ENCODE assay signal across 8 mouse cellular contexts in the genomic region with DNA sequence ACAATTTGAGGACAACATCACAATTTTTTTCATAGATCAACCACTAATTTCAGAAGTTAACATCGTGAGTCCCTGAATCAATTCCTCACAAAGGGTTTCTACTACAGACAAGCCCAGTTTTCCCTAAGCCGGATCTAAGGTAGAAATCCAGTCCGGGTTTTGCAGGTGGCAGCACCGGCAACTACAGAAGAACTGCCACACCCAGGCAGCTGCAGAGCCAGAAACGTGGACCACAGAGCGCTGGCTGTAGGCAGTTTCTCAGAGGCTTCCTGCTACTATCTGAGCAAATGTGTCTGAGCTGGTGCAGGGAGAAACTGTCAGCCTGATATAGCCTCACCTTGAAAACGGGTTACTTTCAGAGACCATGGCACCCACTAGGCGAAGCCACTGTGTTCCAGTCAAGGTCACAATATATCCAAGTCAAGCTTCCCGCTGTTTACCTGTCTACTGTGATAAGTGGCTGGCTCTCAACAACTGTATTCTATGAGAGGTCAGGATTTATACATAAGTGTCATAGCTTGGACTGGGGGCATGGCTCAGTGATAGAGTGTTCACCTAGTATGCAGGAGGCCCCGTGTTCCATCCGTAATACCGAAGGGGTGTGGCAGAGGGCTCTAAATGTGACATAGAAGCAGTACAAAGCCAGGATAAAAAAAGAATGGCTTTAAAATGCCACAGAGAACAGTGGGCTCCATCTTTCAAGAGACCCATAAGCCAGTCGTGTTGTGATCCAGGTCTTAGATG.
DNase-seq lines count a peak whose midpoint lies in the region; ATAC-seq and TF ChIP-seq lines count a peak whose summit lies in the region.

No protein-coding gene starts in this region.

- H3K4me2 ChIP-seq in heart, embryonic 12.5 days, result peak overlapping the region; percentile 6
- H3K4me2 ChIP-seq in kidney, embryonic 15.5 days, result peak overlapping the region; percentile 36; the same call in 1 of the 2 replicates
- H3K4me2 ChIP-seq in lung, postnatal 0 days (replicated peaks; ENCODE audit: low read depth, low read length), result no peak overlapping the region

- WGBS in heart, embryonic 12.5 days, result 32% methylated on average over 13 of the region's 13 CpGs
- WGBS in kidney, embryonic 15.5 days, result 30% methylated on average over 13 of the region's 13 CpGs
- 37% methylated on average over 13 of the region's 13 CpGs for WGBS in lung, postnatal 0 days

- TF ChIP-seq EP300 in lung, postnatal 0 days (IDR thresholded peaks at IDR 0.05), result no peak

- H3K27ac ChIP-seq in heart, embryonic 12.5 days (ENCODE audit: poor library complexity, severe bottlenecking), result no peak overlapping the region
- no peak overlapping the region for H3K27ac ChIP-seq in kidney, embryonic 15.5 days
- no peak overlapping the region for H3K27ac ChIP-seq in lung, postnatal 0 days (ENCODE audit: low read length)

- no peaks in the 10 kb centered on the region for H3K9me3 ChIP-seq in heart, embryonic 12.5 days (replicated peaks)
- no peaks in the 10 kb centered on the region for H3K9me3 ChIP-seq in kidney, embryonic 15.5 days (replicated peaks)
- no peaks in the 10 kb centered on the region for H3K9me3 ChIP-seq in lung, postnatal 0 days (ENCODE audit: low read length)

- DNase-seq in cerebellum, postnatal 25 days, result peak; percentile 51 to 60
- DNase-seq in embryo, embryonic 11 days, result peak; percentile 60
- peak; percentile 22 for DNase-seq in lung, postnatal 0 days (ENCODE audit: low spot score)
- peak; percentile 64 for DNase-seq in retina, embryonic 14.5 days (ENCODE audit: low spot score)
- peak; percentile 4 to 23 for DNase-seq in urinary bladder, postnatal 36 days (ENCODE audit: low spot score in 2 of 2)

- no peak for TF ChIP-seq CTCF in lung, postnatal 0 days (IDR thresholded peaks at IDR 0.05)

- peaks cover 4% of the 10 kb centered on the region; the same call in 1 of the 2 replicates for H3K27me3 ChIP-seq in heart, embryonic 12.5 days (replicated peaks)
- H3K27me3 ChIP-seq in kidney, embryonic 15.5 days, result peaks cover 68% of the 10 kb centered on the region
- no peaks in the 10 kb centered on the region for H3K27me3 ChIP-seq in lung, postnatal 0 days (replicated peaks; ENCODE audit: insufficient read depth, low read length)

- H3K4me3 ChIP-seq in heart, embryonic 12.5 days, result no peak overlapping the region
- H3K4me3 ChIP-seq in kidney, embryonic 15.5 days (replicated peaks), result no peak overlapping the region
- no peak overlapping the region for H3K4me3 ChIP-seq in lung, postnatal 0 days (ENCODE audit: low read depth, low read length)

- no peak overlapping the region for H3K9ac ChIP-seq in heart, embryonic 12.5 days
- H3K9ac ChIP-seq in kidney, embryonic 15.5 days, result no peak overlapping the region
- H3K9ac ChIP-seq in lung, postnatal 0 days (replicated peaks; ENCODE audit: low read depth), result no peak overlapping the region

- no peaks in the 10 kb centered on the region for H3K4me1 ChIP-seq in heart, embryonic 12.5 days (replicated peaks)
- peaks cover 4% of the 10 kb centered on the region; the same call in 1 of the 2 replicates for H3K4me1 ChIP-seq in kidney, embryonic 15.5 days
- no peaks in the 10 kb centered on the region for H3K4me1 ChIP-seq in lung, postnatal 0 days (ENCODE audit: insufficient read depth, low read depth, low read length)

- H3K36me3 ChIP-seq in heart, embryonic 12.5 days, result no peaks in the 10 kb centered on the region
- H3K36me3 ChIP-seq in kidney, embryonic 15.5 days, result no peaks in the 10 kb centered on the region
- H3K36me3 ChIP-seq in lung, postnatal 0 days (ENCODE audit: insufficient read depth, low read length), result no peaks in the 10 kb centered on the region

- ATAC-seq in cerebellum, adult (ENCODE audit: insufficient number of reproducible peaks, low FRiP score, low TSS enrichment), result no peak
- no peak for ATAC-seq in heart, embryonic 12.5 days (ENCODE audit: insufficient number of reproducible peaks, low FRiP score)
- ATAC-seq in kidney, embryonic 15.5 days (replicated peaks; ENCODE audit: low FRiP score), result peak; percentile 70
- ATAC-seq in lung, postnatal 0 days, result no peak

Comparison
In these comparisons a context has a peak if more than half of its experiments do, and no peak if none do; other contexts are left out.
1. DNase-seq: peak in every context shown above with its lines; median percentile 64 in retina, embryonic 14.5 days; 60 in embryo, embryonic 11 days; 56 in cerebellum, postnatal 25 days; 22 in lung, postnatal 0 days; 14 in urinary bladder, postnatal 36 days.